Mouse (Mus musculus) mature B cell (primary cell): ENCODE results near the gene Bsph2.

Experiments used
- in situ Hi-C: fragments of 300-500 bp; cut with MboI; formaldehyde crosslinking; loops from 2 replicates; pipeline ENCODE4 v1.14.3; 2019

Gene Bsph2

GRCm38 (mm10) chr7:13570967-13571366, at the start of gene Bsph2:
Bsph2 (minus strand) TSS chr7:13571067.
- in situ Hi-C loops: no loop called here

- in situ Hi-C loops: no loop called here
These were observed 59.3 kb downstream of the Bsph2 start for GRCm38 (mm10) chr7:13511539-13511938.
